Mouse (Mus musculus) liver, embryonic 14.5 days (tissue): ENCODE data around the gene Adck2.

Experiments used
- CTCF ChIP-seq: IDR thresholded peaks from 2 replicates; pipeline ENCODE4 v1.5.1; 2016; ENCODE audit warnings: antibody characterized with exemption, low read depth, control low read depth
- EP300 ChIP-seq: IDR thresholded peaks from 2 replicates; pipeline ENCODE4 v1.6.1; 2016; ENCODE audit warnings: antibody characterized with exemption, low read depth

DNA sequence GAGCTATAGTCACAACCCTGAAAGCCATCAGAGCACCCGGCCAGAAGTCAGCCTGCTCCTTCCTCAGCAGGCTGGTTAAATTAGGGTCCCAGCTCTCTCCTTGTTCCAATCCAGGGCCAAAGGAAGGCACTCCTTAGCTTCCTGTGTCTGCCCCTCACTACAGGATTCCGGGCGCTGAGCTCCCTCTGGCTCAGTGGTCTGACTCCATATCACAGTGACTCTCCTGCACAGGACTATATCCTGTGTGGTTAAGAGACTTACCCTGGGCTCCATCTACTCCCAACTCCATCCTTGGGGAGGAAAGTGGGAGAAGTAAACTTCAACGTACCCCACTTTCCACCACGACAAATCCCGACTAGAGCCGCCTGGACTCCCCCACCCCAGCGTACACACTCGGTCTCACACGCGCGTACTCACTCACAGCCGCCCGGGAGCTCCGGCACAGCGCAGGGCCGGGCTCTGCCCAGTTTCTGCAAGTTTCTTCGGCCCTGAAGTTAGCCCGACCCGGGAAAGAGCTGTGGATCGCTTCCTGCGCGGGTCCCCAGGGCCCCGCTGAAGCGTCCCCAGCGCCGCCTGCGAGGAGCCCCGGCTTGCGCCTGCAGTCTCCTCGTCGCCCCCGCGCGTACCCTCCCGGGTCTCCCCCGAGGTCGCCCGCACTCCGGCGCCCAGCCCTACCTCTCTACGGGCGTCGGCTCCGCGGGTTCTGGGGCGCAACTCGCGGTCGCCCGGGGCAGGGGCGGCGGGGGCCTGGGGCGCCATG, 16.6 kb upstream of the Adck2 start:
- TF ChIP-seq EP300: no peak
- TF ChIP-seq CTCF: no peak
